Mouse (Mus musculus): ENCODE results near the gene Klhl2. TPM values are rescaled to one million over a fixed set of nuclear protein-coding genes. Genes with fewer than 3 reads are reported as not detected.

Gene Klhl2
- polyA plus RNA-seq, 1 experiment from 2014 or later = 20.2 TPM

DNA sequence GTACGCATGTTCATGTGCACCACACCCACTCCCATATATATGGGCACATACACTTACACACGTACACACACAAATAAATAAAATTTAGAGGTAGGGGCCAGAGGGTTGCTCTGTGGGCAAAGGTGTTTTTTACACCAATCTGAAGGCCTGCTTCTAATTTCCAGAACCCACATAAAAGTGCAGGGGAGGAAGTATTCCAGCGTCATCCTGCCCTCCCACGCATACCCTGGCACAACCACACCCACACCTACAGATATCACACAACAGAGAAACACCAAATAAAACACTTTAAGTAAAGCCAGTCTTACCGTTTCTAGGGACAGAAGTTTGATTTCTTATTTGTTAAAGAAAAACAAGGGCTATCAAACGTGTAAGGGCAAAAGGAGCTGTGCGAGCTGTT, 79.0 kb downstream of the Klhl2 start:
- 95% methylated on average over 7 of the region's 7 CpGs for WGBS
- Histone ChIP-seq H3K27ac (ENCODE audit: low read depth, low read length) (no peak overlapping the region), H3K36me3 (ENCODE audit: control insufficient read depth, insufficient read depth, low read length) (no peaks in the 10 kb centered on the region), H3K9ac (ENCODE audit: low read length) (no peak overlapping the region), H3K9me3 (ENCODE audit: control insufficient read depth, low read length) (no peaks in the 10 kb centered on the region), H3K4me2 (ENCODE audit: low read depth) (no peak overlapping the region), H3K27me3 (ENCODE audit: control insufficient read depth, insufficient read depth, low read length) (no peaks in the 10 kb centered on the region), H3K4me3 (ENCODE audit: low read depth, low read length) (no peak overlapping the region), H3K4me1 (ENCODE audit: control insufficient read depth, insufficient read depth, low read length) (no peaks in the 10 kb centered on the region)
- DNase-seq (ENCODE audit: low spot score) (no peak), ATAC-seq (ENCODE audit: insufficient read depth, low FRiP score, low TSS enrichment) (no peak)

DNA sequence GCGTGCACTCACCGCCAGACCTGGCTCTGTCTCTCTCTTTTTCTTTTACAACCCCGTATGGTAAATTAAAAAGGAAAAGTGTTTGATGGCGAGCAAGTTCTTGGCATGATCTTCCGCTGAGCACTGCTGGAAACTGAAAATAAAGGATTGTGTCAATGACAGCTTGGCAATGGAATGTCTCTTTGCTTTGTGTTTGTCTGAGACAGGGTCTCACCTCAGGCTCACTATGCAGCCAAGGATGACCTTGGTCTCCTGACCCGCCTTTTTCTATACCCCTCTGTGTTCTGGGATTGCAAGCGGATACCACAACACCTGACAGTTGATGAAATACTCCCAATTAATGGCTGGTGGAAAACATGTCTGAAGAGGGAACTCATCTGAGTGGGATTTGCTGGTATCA, 80.2 kb downstream of the Klhl2 start:
- H3K4me1 ChIP-seq (ENCODE audit: control insufficient read depth, insufficient read depth, low read length) = no peaks in the 10 kb centered on the region
- no peaks in the 10 kb centered on the region for H3K36me3 ChIP-seq (ENCODE audit: control insufficient read depth, insufficient read depth, low read length)
- no peak for ATAC-seq (ENCODE audit: insufficient read depth, low FRiP score, low TSS enrichment)
- WGBS = 83% methylated on average over 7 of the region's 7 CpGs
- DNase-seq (ENCODE audit: low spot score) = no peak
- no peak overlapping the region for H3K4me3 ChIP-seq (ENCODE audit: low read depth, low read length)
- no peak overlapping the region for H3K9ac ChIP-seq (ENCODE audit: low read length)
- no peaks in the 10 kb centered on the region for H3K27me3 ChIP-seq (ENCODE audit: control insufficient read depth, insufficient read depth, low read length)
- H3K4me2 ChIP-seq (ENCODE audit: low read depth) = no peak overlapping the region
- H3K9me3 ChIP-seq (ENCODE audit: control insufficient read depth, low read length) = no peaks in the 10 kb centered on the region
- H3K27ac ChIP-seq (ENCODE audit: low read depth, low read length) = no peak overlapping the region

GRCm38 (mm10) chr8:64768645-64769044, 81.2 kb downstream of the Klhl2 start:
- H3K36me3 ChIP-seq (ENCODE audit: control insufficient read depth, insufficient read depth, low read length) = no peaks in the 10 kb centered on the region
- WGBS = 86% methylated on average over 9 of the region's 9 CpGs
- H3K4me1 ChIP-seq (ENCODE audit: control insufficient read depth, insufficient read depth, low read length) = no peaks in the 10 kb centered on the region
- no peak overlapping the region for H3K4me3 ChIP-seq (ENCODE audit: low read depth, low read length)
- no peak overlapping the region for H3K4me2 ChIP-seq (ENCODE audit: low read depth)
- ATAC-seq (ENCODE audit: insufficient read depth, low FRiP score, low TSS enrichment) = no peak
- H3K9ac ChIP-seq (ENCODE audit: low read length) = no peak overlapping the region
- H3K27ac ChIP-seq (ENCODE audit: low read depth, low read length) = no peak overlapping the region
- H3K27me3 ChIP-seq (ENCODE audit: control insufficient read depth, insufficient read depth, low read length) = no peaks in the 10 kb centered on the region
- no peak for DNase-seq (ENCODE audit: low spot score)
- no peaks in the 10 kb centered on the region for H3K9me3 ChIP-seq (ENCODE audit: control insufficient read depth, low read length)

DNA sequence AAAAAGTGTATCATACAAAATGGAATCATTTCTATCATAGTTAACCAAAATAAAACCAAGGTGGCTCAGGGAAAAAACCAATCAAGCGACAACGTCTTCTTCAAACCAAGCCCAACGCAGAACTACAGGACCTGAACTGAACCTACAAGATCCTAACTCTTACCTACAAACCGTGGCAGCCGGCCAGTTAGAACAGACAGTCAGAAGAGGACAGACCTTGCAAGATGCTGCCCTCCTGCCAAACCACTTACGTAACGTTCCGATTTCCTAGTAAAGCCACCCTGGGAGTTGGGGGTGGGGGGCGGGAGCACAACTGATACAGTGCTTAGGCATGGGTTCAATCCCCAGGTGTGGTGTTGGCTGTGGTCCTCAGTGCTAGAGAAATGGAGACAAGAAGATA, 82.8 kb downstream of the Klhl2 start:
- Histone ChIP-seq H3K4me3 (ENCODE audit: low read depth, low read length) (no peak overlapping the region), H3K36me3 (ENCODE audit: control insufficient read depth, insufficient read depth, low read length) (no peaks in the 10 kb centered on the region), H3K4me1 (ENCODE audit: control insufficient read depth, insufficient read depth, low read length) (no peaks in the 10 kb centered on the region), H3K27me3 (ENCODE audit: control insufficient read depth, insufficient read depth, low read length) (no peaks in the 10 kb centered on the region), H3K9ac (ENCODE audit: low read length) (no peak overlapping the region), H3K27ac (ENCODE audit: low read depth, low read length) (no peak overlapping the region), H3K4me2 (ENCODE audit: low read depth) (no peak overlapping the region), H3K9me3 (ENCODE audit: control insufficient read depth, low read length) (no peaks in the 10 kb centered on the region)
- WGBS = 94% methylated on average over 9 of the region's 9 CpGs
- DNase-seq (ENCODE audit: low spot score) = no peak
- ATAC-seq (ENCODE audit: insufficient read depth, low FRiP score, low TSS enrichment) = no peak

GRCm38 (mm10) chr8:64764075-64764474, 85.7 kb downstream of the Klhl2 start:
- no peaks in the 10 kb centered on the region for H3K4me1 ChIP-seq (ENCODE audit: control insufficient read depth, insufficient read depth, low read length)
- H3K4me2 ChIP-seq (ENCODE audit: low read depth) = no peak overlapping the region
- no peak overlapping the region for H3K4me3 ChIP-seq (ENCODE audit: low read depth, low read length)
- H3K27ac ChIP-seq (ENCODE audit: low read depth, low read length) = no peak overlapping the region
- H3K9me3 ChIP-seq (ENCODE audit: control insufficient read depth, low read length) = no peaks in the 10 kb centered on the region
- ATAC-seq (ENCODE audit: insufficient read depth, low FRiP score, low TSS enrichment) (no peak), DNase-seq (ENCODE audit: low spot score) (no peak)
- H3K9ac ChIP-seq (ENCODE audit: low read length) = no peak overlapping the region
- WGBS = 78% methylated on average over 9 of the region's 9 CpGs
- H3K27me3 ChIP-seq (ENCODE audit: control insufficient read depth, insufficient read depth, low read length) = no peaks in the 10 kb centered on the region
- H3K36me3 ChIP-seq (ENCODE audit: control insufficient read depth, insufficient read depth, low read length) = no peaks in the 10 kb centered on the region

GRCm38 (mm10) chr8:64762751-64763150, 87.1 kb downstream of the Klhl2 start:
- WGBS = 85% methylated on average over 1 of the region's 1 CpGs
- Histone ChIP-seq H3K4me1 (ENCODE audit: control insufficient read depth, insufficient read depth, low read length) (no peaks in the 10 kb centered on the region), H3K27ac (ENCODE audit: low read depth, low read length) (no peak overlapping the region), H3K27me3 (ENCODE audit: control insufficient read depth, insufficient read depth, low read length) (no peaks in the 10 kb centered on the region), H3K36me3 (ENCODE audit: control insufficient read depth, insufficient read depth, low read length) (0 out of 2 replicates have a peak, but pooled peaks cover 2% of the 10 kb centered on the region), H3K9me3 (ENCODE audit: control insufficient read depth, low read length) (no peaks in the 10 kb centered on the region), H3K4me2 (ENCODE audit: low read depth) (no peak overlapping the region), H3K9ac (ENCODE audit: low read length) (no peak overlapping the region), H3K4me3 (ENCODE audit: low read depth, low read length) (no peak overlapping the region)
- no peak for DNase-seq (ENCODE audit: low spot score)
- ATAC-seq (ENCODE audit: insufficient read depth, low FRiP score, low TSS enrichment) = no peak

DNA sequence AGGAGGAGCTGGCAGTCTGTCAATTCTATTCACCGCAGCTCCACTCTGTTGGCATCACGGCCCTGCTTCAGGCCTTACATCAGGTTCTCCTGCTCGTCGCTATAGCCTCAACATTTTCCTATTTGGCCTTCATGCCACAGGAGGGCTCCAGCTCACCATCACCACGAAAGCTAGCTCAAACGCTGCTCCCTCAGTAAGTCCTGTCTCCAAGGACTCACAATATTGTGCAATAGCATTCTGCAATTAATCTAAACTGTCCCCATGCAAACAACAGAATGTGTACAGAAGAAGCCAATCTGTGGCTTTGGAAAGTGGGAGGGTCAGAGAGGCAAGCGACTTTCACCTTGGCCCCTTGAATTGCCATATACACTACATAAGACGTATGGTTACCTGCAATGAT, 88.4 kb downstream of the Klhl2 start:
- Histone ChIP-seq H3K4me1 (ENCODE audit: control insufficient read depth, insufficient read depth, low read length) (no peaks in the 10 kb centered on the region), H3K4me2 (ENCODE audit: low read depth) (no peak overlapping the region), H3K4me3 (ENCODE audit: low read depth, low read length) (no peak overlapping the region), H3K27ac (ENCODE audit: low read depth, low read length) (no peak overlapping the region), H3K9ac (ENCODE audit: low read length) (no peak overlapping the region), H3K9me3 (ENCODE audit: control insufficient read depth, low read length) (no peaks in the 10 kb centered on the region), H3K36me3 (ENCODE audit: control insufficient read depth, insufficient read depth, low read length) (0 out of 2 replicates have a peak, but pooled peaks cover 2% of the 10 kb centered on the region), H3K27me3 (ENCODE audit: control insufficient read depth, insufficient read depth, low read length) (no peaks in the 10 kb centered on the region)
- DNase-seq (ENCODE audit: low spot score) = no peak
- 85% methylated on average over 8 of the region's 8 CpGs for whole genome bisulfite sequencing
- ATAC-seq (ENCODE audit: insufficient read depth, low FRiP score, low TSS enrichment) = no peak

- H3K36me3 ChIP-seq (ENCODE audit: control insufficient read depth, insufficient read depth, low read length) = 0 out of 2 replicates have a peak, but pooled peaks cover 2% of the 10 kb centered on the region
- 92% methylated on average over 15 of the region's 15 CpGs for WGBS
Observed at GRCm38 (mm10) chr8:64757956-64758355, 91.9 kb downstream of the Klhl2 start.

DNA sequence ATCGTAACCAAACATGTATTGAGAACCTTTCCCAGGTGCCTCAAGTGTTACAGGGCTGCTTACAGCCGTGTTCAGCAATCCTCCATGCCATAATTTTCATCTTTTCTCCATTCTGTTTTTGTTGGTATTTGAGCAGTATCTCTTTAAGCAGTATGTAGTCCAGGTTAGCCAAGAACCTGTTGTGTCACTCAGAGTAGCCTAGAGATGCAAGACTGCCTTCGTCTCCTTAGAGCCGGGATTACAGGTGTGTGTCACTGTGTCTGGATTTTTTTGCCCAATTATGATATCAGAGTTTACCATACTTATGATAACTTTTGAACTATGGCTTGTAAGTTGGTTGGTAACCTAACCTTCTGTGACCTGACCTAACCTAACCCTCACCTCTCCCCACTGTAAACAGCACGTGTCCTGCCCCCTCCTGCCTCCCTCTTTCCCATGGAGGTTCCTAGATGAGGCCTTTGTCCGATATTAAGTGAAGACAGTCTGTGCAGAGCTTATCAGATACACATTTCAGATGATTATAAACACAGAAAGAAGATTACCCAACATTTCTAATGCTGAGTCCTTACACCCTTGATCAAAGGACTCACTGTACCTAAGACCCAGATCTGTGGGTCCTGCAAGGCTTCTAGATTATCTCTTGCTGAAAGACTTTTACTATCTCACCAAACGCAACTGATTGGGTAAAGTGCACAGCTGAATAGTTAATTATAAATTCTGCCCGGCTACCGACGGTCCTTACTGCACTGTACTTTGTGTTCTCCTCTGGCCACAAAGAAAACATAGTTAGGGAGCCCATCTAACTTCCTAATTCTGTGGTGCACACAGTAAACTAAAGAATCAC, 103.4 kb downstream of the Klhl2 start:
- WGBS = 87% methylated on average over 10 of the region's 10 CpGs
- Histone ChIP-seq H3K4me2 (ENCODE audit: low read depth) (no peak overlapping the region), H3K36me3 (ENCODE audit: control insufficient read depth, insufficient read depth, low read length) (peaks cover 4% of the 10 kb centered on the region; the same call in 1 of the 2 replicates), H3K9ac (ENCODE audit: low read length) (no peak overlapping the region), H3K4me3 (ENCODE audit: low read depth, low read length) (no peak overlapping the region), H3K9me3 (ENCODE audit: control insufficient read depth, low read length) (no peaks in the 10 kb centered on the region), H3K27ac (ENCODE audit: low read depth, low read length) (no peak overlapping the region), H3K4me1 (ENCODE audit: control insufficient read depth, insufficient read depth, low read length) (no peaks in the 10 kb centered on the region), H3K27me3 (ENCODE audit: control insufficient read depth, insufficient read depth, low read length) (no peaks in the 10 kb centered on the region)
- ATAC-seq (ENCODE audit: insufficient read depth, low FRiP score, low TSS enrichment) (no peak), DNase-seq (ENCODE audit: low spot score) (no peak)

More at GRCm38 (mm10) chr8:64757956-64758355, 91.9 kb downstream of the Klhl2 start:
- DNase-seq (ENCODE audit: low spot score) = no peak
- H3K9ac ChIP-seq (ENCODE audit: low read length) = no peak overlapping the region
- H3K27me3 ChIP-seq (ENCODE audit: control insufficient read depth, insufficient read depth, low read length) = no peaks in the 10 kb centered on the region
- no peaks in the 10 kb centered on the region for H3K4me1 ChIP-seq (ENCODE audit: control insufficient read depth, insufficient read depth, low read length)
- no peaks in the 10 kb centered on the region for H3K9me3 ChIP-seq (ENCODE audit: control insufficient read depth, low read length)
- no peak overlapping the region for H3K27ac ChIP-seq (ENCODE audit: low read depth, low read length)
- no peak for ATAC-seq (ENCODE audit: insufficient read depth, low FRiP score, low TSS enrichment)
- no peak overlapping the region for H3K4me3 ChIP-seq (ENCODE audit: low read depth, low read length)
- H3K4me2 ChIP-seq (ENCODE audit: low read depth) = no peak overlapping the region

Measured in neural tube, embryonic 11.5 days (tissue).